Mouse (Mus musculus) fat pad, adult 2 months (tissue): ENCODE data around the gene 2310034G01Rik.

Experiments
- DNase-seq: peaks from one replicate; pipeline ENCODE4 v3.0.0-alpha.2; 2011; ENCODE audit warnings: low read depth, low spot score; ENCODE audit errors: extremely low read depth

Gene 2310034G01Rik

DNA sequence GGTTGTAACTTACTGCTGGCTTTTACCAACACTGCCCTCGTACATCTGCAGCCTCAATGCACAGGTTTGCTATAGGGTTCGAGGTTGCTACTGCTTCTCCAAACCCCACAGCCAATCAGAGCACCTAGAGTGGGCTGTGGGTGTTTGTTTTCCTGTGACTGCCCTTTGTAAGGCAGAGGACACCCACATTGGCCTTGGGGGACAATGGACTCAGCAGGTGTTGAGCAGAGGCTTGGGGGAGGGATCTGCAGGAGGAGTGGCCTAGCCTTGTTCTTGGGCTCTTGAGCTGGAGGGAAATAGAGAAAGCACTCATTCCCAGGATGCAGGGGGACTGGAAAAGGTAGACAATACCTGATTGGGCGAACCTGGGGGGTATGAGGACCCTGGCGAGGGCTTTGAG, 8.3 kb upstream of the 2310034G01Rik start:
- DNase-seq, result no peak

DNA sequence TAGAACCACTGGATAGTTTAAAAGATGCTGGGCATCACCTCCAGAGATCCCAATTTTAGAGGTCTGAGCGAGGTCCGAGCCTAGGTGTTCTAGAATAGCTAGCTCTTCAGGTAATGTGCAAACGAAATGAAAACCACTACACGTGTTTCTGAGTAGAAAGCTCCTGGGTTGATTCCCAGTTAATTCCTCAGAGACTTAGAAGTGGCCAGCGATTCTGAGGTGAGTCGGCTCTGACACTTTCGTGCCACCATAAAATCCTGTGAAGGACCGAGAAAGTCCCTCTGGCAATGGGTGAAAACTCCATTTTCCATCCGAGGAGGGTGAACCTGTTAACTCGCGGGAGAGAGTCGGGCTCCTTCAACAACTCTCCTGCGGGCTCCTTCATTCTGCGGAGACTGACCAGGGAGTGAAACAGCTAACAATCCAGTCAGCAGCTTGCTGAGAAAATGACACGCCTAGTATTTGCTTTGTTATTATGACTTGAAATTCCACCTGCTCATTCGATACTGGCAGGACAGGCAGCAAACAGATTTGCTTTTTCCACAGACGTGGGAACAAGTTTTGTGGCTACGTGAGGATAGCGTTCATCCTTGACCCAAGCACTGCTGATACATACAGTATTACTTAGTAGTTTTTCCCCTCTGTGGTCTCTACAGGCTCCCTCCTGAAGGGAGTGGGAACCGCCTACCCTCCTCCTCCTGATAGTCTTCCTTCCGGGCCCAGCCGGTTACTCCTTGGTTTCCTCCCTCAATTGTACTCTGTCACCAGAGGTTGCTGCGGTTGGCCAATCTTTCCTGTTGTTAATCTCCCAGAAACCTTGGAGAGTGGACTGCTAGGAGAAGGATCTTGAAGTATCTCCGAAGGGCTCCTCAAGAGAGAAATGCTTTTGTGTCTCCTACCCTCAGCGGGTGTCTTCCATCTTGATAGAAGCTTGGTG, 7.5 kb upstream of the 2310034G01Rik start:
- DNase-seq, result no peak

- DNase-seq, result no peak
Measured at GRCm38 (mm10) chr19:46356701-46357138, 6.6 kb upstream of the 2310034G01Rik start.

DNA sequence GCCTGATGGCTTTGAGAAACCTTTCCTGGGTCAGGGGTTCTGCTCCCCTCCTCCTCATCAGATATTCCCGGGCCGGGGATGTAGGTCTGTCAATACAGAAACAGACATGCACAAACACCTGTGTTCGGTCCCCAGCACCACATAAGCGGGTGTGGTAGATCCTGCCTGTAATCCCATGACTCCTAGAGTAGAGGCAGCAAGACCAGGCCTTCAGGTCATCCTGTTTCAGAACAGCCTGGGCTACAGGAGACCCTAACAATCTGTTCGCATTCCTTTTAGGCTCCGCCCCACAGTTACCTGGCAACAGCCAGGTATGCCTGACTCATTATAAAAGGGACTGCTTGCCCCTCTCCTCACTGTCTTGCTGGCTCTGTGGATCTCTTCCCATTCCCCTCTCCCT, 552 bp downstream of the 2310034G01Rik start:
- no peak for DNase-seq

- DNase-seq, result no peak
Measured at GRCm38 (mm10) chr19:46348761-46349458, 1.2 kb downstream of the 2310034G01Rik start.

DNA sequence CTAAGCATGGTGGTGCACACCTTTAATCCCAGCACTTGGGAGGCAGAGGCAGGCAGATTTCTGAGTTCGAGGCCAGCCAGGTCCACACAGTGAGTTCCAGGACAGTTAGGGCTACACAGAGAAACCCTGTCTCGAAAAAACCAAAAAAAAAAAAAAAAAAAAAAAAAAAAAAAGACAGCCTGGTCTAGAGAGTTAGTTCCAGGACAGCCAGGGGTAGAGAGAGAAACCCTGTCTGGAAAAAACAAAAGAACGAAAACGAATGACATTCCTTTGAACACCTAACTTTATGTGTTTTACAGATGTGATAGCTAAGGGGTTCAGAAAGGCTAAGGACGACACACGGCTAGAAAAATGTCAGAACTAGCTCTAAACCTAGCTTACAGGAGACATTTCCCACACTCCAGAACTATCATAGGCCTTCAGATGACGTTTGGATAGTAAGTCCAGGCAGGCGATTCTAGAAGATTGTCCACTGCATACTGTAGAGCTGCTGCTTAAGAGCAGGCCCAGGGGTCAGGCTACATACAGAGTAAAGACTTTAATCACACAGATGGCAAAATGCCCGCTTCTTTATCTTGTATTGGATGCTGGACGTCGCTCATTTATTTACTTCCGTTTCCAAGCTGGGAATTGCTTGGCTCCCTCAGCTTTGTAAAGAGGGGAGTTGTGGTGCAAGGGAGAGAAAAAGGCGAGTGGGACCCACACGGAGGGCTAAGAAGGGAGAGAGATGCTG, 2.0 kb downstream of the 2310034G01Rik start:
- DNase-seq, result no peak

DNA sequence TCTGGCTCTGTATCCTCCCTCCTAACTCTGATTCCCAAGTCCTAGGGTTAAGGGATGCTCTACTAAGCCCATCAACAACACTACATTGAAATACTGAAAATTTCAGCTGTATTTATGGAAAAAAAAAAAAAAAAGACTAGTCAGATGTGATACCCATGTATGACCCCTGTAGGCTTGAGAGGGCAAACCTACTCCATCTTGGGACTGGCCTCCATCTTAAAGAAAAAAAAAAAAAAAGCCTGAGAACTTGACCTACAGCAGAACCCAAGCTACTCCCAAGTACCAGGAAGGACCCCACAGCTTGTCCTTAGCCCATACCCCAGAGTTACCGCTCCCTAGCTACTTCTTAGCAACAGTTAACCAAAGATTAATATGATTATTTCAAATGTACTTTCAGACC, 3.0 kb downstream of the 2310034G01Rik start:
- DNase-seq, result no peak

DNA sequence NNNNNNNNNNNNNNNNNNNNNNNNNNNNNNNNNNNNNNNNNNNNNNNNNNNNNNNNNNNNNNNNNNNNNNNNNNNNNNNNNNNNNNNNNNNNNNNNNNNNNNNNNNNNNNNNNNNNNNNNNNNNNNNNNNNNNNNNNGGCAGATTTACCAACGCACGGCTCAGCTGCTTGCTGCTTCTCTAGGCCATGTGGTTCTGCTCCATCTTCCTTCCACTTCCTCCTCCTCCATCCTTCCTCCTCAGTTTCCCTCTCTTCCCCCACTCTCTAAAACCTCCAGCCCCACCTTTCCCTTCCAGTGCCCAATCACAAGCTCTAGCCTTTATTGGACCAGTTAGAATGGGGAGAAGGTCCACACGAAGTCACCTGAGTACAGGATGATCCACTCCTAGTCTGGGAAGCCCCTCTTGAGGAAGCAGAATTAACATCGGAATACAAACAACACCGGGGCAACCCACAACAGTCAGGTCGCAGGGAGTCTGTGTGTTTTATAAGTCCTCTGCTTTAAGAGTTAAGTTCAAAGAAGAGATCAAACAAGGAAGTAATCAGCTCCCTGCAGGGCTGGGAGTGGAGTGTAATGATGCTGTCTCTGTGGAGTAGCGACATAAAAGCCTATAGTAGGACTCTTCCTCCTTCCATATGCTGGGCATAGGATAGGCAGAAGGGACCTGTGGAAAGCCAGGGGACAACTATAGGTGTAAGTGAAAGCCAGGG, 5.2 kb downstream of the 2310034G01Rik start:
- no peak for DNase-seq

- no peak for DNase-seq
Measured at GRCm38 (mm10) chr19:46339287-46339971, 10.7 kb downstream of the 2310034G01Rik start.

DNA sequence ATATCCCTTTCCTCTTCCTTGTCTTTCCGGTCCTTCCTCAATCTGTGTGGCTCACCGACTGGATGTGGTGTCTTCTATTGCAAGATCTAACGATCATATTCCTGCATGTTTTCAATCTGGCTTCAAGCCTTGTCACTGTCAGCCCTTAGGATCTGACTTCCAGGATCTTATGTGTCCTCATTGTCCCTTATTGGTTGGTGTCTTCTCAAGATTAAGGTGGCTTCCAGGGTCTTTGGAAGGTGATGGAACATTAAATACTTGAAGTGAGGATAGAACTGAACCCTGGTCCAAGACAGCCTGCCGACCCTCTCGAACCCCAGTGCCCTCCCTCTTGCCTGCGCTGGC, 11.2 kb downstream of the 2310034G01Rik start:
- DNase-seq, result no peak

GRCm38 (mm10) chr19:46338331-46338936, 11.7 kb downstream of the 2310034G01Rik start, which contains the start of gene Cuedc2:
TSS of gene Cuedc2 (minus strand) at chr19:46338702.
- peak; percentile 76 for DNase-seq

DNA sequence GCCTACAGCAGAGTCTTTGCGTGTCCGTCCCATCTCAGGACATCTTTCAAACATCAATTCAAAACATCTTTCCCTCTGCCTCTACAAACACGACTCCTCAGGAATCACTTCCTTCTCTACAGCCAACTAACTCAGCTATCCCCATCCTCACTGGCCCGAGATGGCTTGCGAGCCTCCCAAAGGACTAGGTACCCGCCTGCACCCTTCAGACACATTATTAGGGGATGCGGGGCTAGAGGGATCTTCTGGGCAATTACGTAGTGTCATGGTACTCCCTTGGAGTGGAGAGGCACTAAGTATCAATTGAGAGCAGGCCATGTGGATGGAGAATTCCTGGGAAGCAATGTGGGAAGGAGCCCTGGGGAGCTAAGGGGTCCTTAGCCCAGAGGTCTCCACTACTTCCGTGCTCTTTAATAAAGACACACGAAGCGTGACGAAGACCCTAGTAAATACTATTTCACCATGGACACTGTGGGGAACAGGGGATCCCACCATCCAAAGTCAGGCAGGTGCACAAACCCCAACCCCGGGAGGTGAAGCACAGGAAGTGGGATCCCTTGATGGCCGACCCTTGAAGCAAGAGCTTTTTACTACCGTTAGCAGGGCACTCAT, 12.3 kb downstream of the 2310034G01Rik start:
- DNase-seq, result no peak

DNA sequence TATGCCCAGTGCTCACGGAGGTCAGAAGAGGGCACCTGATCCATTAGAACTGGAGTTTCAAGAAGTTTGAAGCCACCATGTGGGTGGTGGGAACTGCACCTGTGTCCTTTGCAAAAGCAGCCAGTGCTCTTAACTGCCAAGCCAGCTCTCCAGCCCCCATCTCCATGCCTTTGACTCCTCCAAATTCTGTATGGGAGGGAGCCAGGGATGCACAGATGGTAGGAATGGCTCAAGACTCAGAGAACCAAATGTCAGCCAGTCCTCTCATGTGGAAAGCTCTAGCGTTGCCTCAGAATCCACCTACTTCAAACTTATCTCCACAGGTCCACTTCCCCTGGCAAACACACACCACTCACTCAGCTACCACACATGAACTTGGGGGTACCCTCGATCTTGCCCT, 16.2 kb downstream of the 2310034G01Rik start:
- no peak for DNase-seq

DNA sequence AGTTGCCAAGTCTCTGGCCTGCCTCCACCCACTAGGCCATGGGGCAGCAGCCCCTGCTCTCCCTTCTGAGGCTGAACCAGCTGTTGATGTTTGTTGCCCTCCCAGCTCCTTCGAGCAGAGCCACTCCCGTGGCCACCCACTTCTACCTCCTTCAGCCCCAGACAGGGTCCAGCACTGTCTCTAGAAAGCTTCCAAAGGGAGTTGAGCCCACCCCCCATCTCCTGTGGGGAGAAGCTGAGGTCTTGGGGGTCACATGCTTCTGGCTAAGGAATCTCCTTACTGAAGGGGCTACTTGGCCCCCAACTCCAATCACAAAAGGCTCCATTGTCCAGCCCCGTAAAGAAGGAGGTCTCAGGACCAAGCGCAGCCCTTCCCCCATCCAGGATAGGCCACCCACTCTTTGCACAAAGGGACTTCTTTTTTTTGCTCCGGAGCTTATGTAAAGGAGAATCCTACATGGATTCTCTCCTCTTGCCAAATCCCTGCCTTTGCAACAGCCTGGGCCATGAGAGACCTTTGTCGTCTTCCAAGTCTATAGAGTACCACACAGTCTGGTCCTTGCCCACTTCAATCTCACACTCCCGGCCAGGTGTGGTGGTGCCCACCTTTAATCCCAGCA, 17.3 kb downstream of the 2310034G01Rik start:
- DNase-seq, result no peak

GRCm38 (mm10) chr19:46331936-46332335, 18.2 kb downstream of the 2310034G01Rik start:
- no peak for DNase-seq

DNA sequence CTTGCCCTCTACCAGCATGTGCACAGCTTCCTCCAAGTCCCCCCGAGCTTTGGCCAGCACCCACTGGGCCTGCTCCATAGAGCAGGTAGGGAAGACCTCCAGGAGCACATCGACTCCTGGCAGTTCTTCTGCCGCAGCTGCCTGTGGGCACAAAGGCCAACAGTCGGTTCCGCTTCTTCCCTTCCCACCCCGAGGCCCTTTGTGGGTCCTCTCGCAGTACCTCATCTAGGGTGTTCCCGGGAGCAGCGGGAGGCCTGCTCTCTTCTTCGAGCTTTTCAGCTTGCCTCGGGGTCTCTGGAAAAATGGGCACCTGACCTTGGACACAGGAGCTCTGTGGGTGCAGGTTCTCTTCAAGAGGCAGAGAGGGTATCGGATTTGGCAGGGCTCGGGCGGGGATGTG, 18.8 kb downstream of the 2310034G01Rik start:
- DNase-seq, result no peak

- no peak for DNase-seq
Measured at GRCm38 (mm10) chr19:46330696-46331095, 19.4 kb downstream of the 2310034G01Rik start.

DNA sequence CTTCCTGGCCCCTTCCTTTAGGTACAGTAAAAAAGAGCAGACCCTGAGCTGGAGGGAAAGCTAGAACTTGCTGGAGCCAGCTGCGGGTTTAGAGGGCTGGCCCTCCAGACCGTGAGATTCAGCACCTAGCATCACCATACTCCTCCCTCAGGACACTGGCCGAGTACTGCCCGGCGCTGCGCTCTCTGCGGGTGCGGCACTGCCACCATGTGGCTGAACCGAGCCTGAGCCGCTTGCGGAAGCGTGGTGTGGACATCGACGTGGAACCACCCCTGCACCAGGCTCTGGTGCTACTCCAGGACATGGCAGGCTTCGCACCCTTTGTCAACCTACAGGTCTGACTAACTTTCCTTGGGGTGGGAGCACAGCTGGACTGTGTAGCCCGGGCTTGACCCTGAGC, 20.2 kb downstream of the 2310034G01Rik start:
- no peak for DNase-seq
